Mouse (Mus musculus) midbrain, embryonic 11.5 days (tissue): Measurements from ENCODE around the gene AC134908.4. TPM values are rescaled to one million over a fixed set of nuclear protein-coding genes. Genes with fewer than 3 reads are reported as not detected.
"Not testable (repeated sequence)": the region's sequence is repeated elsewhere in the genome, so short reads cannot be mapped to it uniquely, and the experiment has no call there.

Source experiments
- ATAC-seq: fragments of 200-750 bp; cut with Nextera tagmentation; 2 replicates; pipeline ENCODE4 v1.8.0; 2017; ENCODE audit warnings: moderate TSS enrichment, moderate library complexity; ENCODE audit not compliant: low FRiP score
- DNase-seq: peaks from one replicate; pipeline ENCODE4 v3.0.0; 2015; ENCODE audit warnings: low spot score; ENCODE audit errors: missing footprints
- H3K27ac ChIP-seq: fragments of 300-500 bp; sonication (generic); 2 replicates; pipeline ENCODE4 v1.5.1; 2014; ENCODE audit warnings: low read depth, low read length
- H3K27me3 ChIP-seq: fragments of 300-500 bp; sonication (generic); 2 replicates; pipeline ENCODE4 v1.6.1; 2014; ENCODE audit warnings: mild to moderate bottlenecking, low read length, moderate library complexity, mixed read lengths; ENCODE audit not compliant: control insufficient read depth, insufficient read depth
- H3K36me3 ChIP-seq: fragments of 300-500 bp; sonication (generic); 2 replicates; pipeline ENCODE4 v1.6.1; 2014; ENCODE audit warnings: mild to moderate bottlenecking, low read length, moderate library complexity, mixed read lengths; ENCODE audit not compliant: control insufficient read depth, insufficient read depth
- H3K4me1 ChIP-seq: fragments of 300-500 bp; sonication (generic); 2 replicates; pipeline ENCODE4 v1.6.1; 2014; ENCODE audit warnings: low read length; ENCODE audit not compliant: control insufficient read depth, insufficient read depth
- H3K4me2 ChIP-seq: fragments of 300-500 bp; sonication (generic); 2 replicates; pipeline ENCODE4 v1.6.1; 2014; ENCODE audit warnings: mild to moderate bottlenecking, moderate library complexity
- H3K4me3 ChIP-seq: fragments of 300-500 bp; sonication (generic); 2 replicates; pipeline ENCODE4 v1.5.1; 2014; ENCODE audit warnings: low read depth, low read length
- H3K9ac ChIP-seq: fragments of 300-500 bp; sonication (generic); 2 replicates; pipeline ENCODE4 v1.6.1; 2014; ENCODE audit warnings: low read length
- H3K9me3 ChIP-seq: fragments of 300-500 bp; sonication (generic); 2 replicates; pipeline ENCODE4 v1.6.1; 2016; ENCODE audit warnings: low read length; ENCODE audit not compliant: control insufficient read depth
- WGBS: fragments of 180-500 bp; shearing (Covaris S2); extraction: QIAGEN DNeasy Blood & Tissue Kit; methylation state at CpG from one replicate; pipeline ENCODE4 v1.1.7; 2014; 5-methylcytosine and 5-hydroxymethylcytosine counted together
- microRNA-seq: library from miRNA; unstranded; fragments of <30 nt; microRNA quantifications from one replicate; pipeline ENCODE4, GENCODE M21; 2017
- polyA plus RNA-seq: library from polyadenylated mRNA; unstranded; fragments of >200 nt; fragmentation: Nextera tagmentation; extraction: Ambion mirVana; gene quantifications from 2 replicates; pipeline ENCODE4 v1.2.1, GENCODE M21; 2014

The AC134908.4 gene
- polyA plus RNA-seq, 1 experiment from 2014 or later: not detected

- H3K4me2 ChIP-seq, H3K36me3 ChIP-seq, ATAC-seq, H3K27ac ChIP-seq, H3K4me3 ChIP-seq, DNase-seq, H3K9me3 ChIP-seq, H3K9ac ChIP-seq, H3K4me1 ChIP-seq, H3K27me3 ChIP-seq: not testable (repeated sequence)
- WGBS: 66% methylated on average over 12 of the region's 12 CpGs
Measured at GRCm38 (mm10) chr17:25741471-25741870, 54.0 kb downstream of the AC134908.4 start.

Small RNAs within 50 kb of the gene (microRNA-seq; reads per million reads assigned to microRNA genes)
- gene Gm25083: not detected
- gene Mir3082: 0.57 reads per million
- gene Mir6966: not detected

Other genes starting within 250 kb of the AC134908.4 start
- 2.0 and 2.1 TPM in 2 replicates for gene Sox8, start 225.0 kb downstream of the AC134908.4 start, polyA plus RNA-seq
- 19.2 and 20.6 TPM in 2 replicates for gene Lmf1, start 216.6 kb downstream of the AC134908.4 start, polyA plus RNA-seq
- 0.77 and 1.3 TPM in 2 replicates for gene Gng13, start 78.5 kb downstream of the AC134908.4 start, polyA plus RNA-seq
- gene Chtf18, start 68.2 kb downstream of the AC134908.4 start, polyA plus RNA-seq: 15.0 and 17.3 TPM in 2 replicates
- 16.0 and 19.8 TPM in 2 replicates for gene Rpusd1, start 68.0 kb downstream of the AC134908.4 start, polyA plus RNA-seq
- gene Mslnl, start 59.6 kb downstream of the AC134908.4 start, polyA plus RNA-seq: not detected in 2 replicates
- not detected in 2 replicates for gene Msln, start 41.3 kb downstream of the AC134908.4 start, polyA plus RNA-seq
- gene Narfl, start 21.9 kb downstream of the AC134908.4 start, polyA plus RNA-seq: 22.2 and 23.4 TPM in 2 replicates
- gene Haghl, start 10.0 kb downstream of the AC134908.4 start, polyA plus RNA-seq: 76.4 and 77.1 TPM in 2 replicates
- 0.11 and 0.34 TPM in 2 replicates for gene Ccdc78, start 9.1 kb downstream of the AC134908.4 start, polyA plus RNA-seq
- 69.1 and 71.4 TPM in 2 replicates for gene Fam173a, start 2.8 kb downstream of the AC134908.4 start, polyA plus RNA-seq
- gene Metrn, start 1.5 kb upstream of the AC134908.4 start, polyA plus RNA-seq: 21.3 and 32.1 TPM in 2 replicates
- 11.2 and 12.0 TPM in 2 replicates for gene Fbxl16, start 13.4 kb upstream of the AC134908.4 start, polyA plus RNA-seq
- 23.7 and 27.4 TPM in 2 replicates for gene Wdr24, start 28.0 kb upstream of the AC134908.4 start, polyA plus RNA-seq
- gene Jmjd8, start 33.2 kb upstream of the AC134908.4 start, polyA plus RNA-seq: 50.3 and 54.1 TPM in 2 replicates
- gene Stub1, start 37.7 kb upstream of the AC134908.4 start, polyA plus RNA-seq: 280 and 296 TPM in 2 replicates
- gene Rhbdl1, start 41.6 kb upstream of the AC134908.4 start, polyA plus RNA-seq: 2.3 and 3.2 TPM in 2 replicates
- gene Gm20683, start 46.1 kb upstream of the AC134908.4 start, polyA plus RNA-seq: 0.63 and 1.2 TPM in 2 replicates
- 7.0 and 8.7 TPM in 2 replicates for gene Rhot2, start 49.2 kb upstream of the AC134908.4 start, polyA plus RNA-seq
- 15.7 and 17.8 TPM in 2 replicates for gene Wdr90, start 65.8 kb upstream of the AC134908.4 start, polyA plus RNA-seq
- gene Mcrip2, start 73.1 kb upstream of the AC134908.4 start, polyA plus RNA-seq: 6.1 and 7.0 TPM in 2 replicates
- gene Mettl26, start 79.4 kb upstream of the AC134908.4 start, polyA plus RNA-seq: 57.1 and 60.1 TPM in 2 replicates
- gene Wfikkn1, start 85.2 kb upstream of the AC134908.4 start, polyA plus RNA-seq: 0.91 and 1.1 TPM in 2 replicates
- 15.0 and 15.9 TPM in 2 replicates for gene Rab40c, start 124.1 kb upstream of the AC134908.4 start, polyA plus RNA-seq
- gene Pigq, start 149.3 kb upstream of the AC134908.4 start, polyA plus RNA-seq: 47.2 and 50.9 TPM in 2 replicates
- 0.37 TPM in 1 of 2 replicates, not detected in the other for gene Nhlrc4, start 149.3 kb upstream of the AC134908.4 start, polyA plus RNA-seq
- not detected in 2 replicates for gene A930017K11Rik, start 156.9 kb upstream of the AC134908.4 start, polyA plus RNA-seq
- gene Capn15, start 190.1 kb upstream of the AC134908.4 start, polyA plus RNA-seq: 19.0 and 21.5 TPM in 2 replicates